Mouse (Mus musculus): Measurements from ENCODE around the gene Ebf4. TPM values are rescaled to one million over a fixed set of nuclear protein-coding genes. Genes with fewer than 3 reads are reported as not detected.

The Ebf4 gene
- polyA plus RNA-seq, 1 experiment from 2014 or later = 2.5 TPM

GRCm38 (mm10) chr2:130383205-130383604 lies 88.2 kb downstream of the Ebf4 start:
- DNase-seq (ENCODE audit: low spot score) (no peak), ATAC-seq (replicated peaks; ENCODE audit: low FRiP score) (no peak)
- Histone ChIP-seq H3K4me1 (replicated peaks; ENCODE audit: control insufficient read depth, insufficient read depth, low read length) (no peaks in the 10 kb centered on the region), H3K9ac (ENCODE audit: low read length) (no peak overlapping the region), H3K4me2 (ENCODE audit: low read depth, low read length, severe bottlenecking) (no peak overlapping the region), H3K4me3 (ENCODE audit: low read depth, low read length) (no peak overlapping the region), H3K27ac (ENCODE audit: low read depth, low read length) (no peak overlapping the region), H3K27me3 (ENCODE audit: control insufficient read depth, insufficient read depth, low read length) (no peaks in the 10 kb centered on the region), H3K36me3 (ENCODE audit: control insufficient read depth, insufficient read depth, low read length) (no peaks in the 10 kb centered on the region), H3K9me3 (ENCODE audit: control insufficient read depth, low read length) (no peaks in the 10 kb centered on the region)
- 38% methylated on average over 3 of the region's 3 CpGs for WGBS

- ATAC-seq (replicated peaks; ENCODE audit: low FRiP score) = no peak
Measured at GRCm38 (mm10) chr2:130383895-130384294, 88.9 kb downstream of the Ebf4 start.

GRCm38 (mm10) chr2:130386212-130386611 lies 91.2 kb downstream of the Ebf4 start:
- no peak overlapping the region for H3K9ac ChIP-seq (ENCODE audit: low read length)
- no peaks in the 10 kb centered on the region for H3K4me1 ChIP-seq (replicated peaks; ENCODE audit: control insufficient read depth, insufficient read depth, low read length)
- H3K36me3 ChIP-seq (ENCODE audit: control insufficient read depth, insufficient read depth, low read length) = no peaks in the 10 kb centered on the region
- H3K4me3 ChIP-seq (ENCODE audit: low read depth, low read length) = no peak overlapping the region
- H3K27me3 ChIP-seq (ENCODE audit: control insufficient read depth, insufficient read depth, low read length) = no peaks in the 10 kb centered on the region
- no peaks in the 10 kb centered on the region for H3K9me3 ChIP-seq (ENCODE audit: control insufficient read depth, low read length)
- 87% methylated on average over 1 of the region's 1 CpGs for WGBS
- H3K27ac ChIP-seq (ENCODE audit: low read depth, low read length) = no peak overlapping the region
- H3K4me2 ChIP-seq (ENCODE audit: low read depth, low read length, severe bottlenecking) = no peak overlapping the region
- ATAC-seq (replicated peaks; ENCODE audit: low FRiP score) (no peak), DNase-seq (ENCODE audit: low spot score) (no peak)

More at GRCm38 (mm10) chr2:130383895-130384294, 88.9 kb downstream of the Ebf4 start:
- Histone ChIP-seq H3K27ac (ENCODE audit: low read depth, low read length) (no peak overlapping the region), H3K9me3 (ENCODE audit: control insufficient read depth, low read length) (no peaks in the 10 kb centered on the region), H3K4me2 (ENCODE audit: low read depth, low read length, severe bottlenecking) (no peak overlapping the region), H3K9ac (ENCODE audit: low read length) (no peak overlapping the region), H3K36me3 (ENCODE audit: control insufficient read depth, insufficient read depth, low read length) (no peaks in the 10 kb centered on the region), H3K4me1 (replicated peaks; ENCODE audit: control insufficient read depth, insufficient read depth, low read length) (no peaks in the 10 kb centered on the region), H3K27me3 (ENCODE audit: control insufficient read depth, insufficient read depth, low read length) (no peaks in the 10 kb centered on the region), H3K4me3 (ENCODE audit: low read depth, low read length) (no peak overlapping the region)
- WGBS = 79% methylated on average over 6 of the region's 6 CpGs
- DNase-seq (ENCODE audit: low spot score) = no peak

- no peak for DNase-seq (ENCODE audit: low spot score)
- H3K4me3 ChIP-seq (ENCODE audit: low read depth, low read length) = no peak overlapping the region
- no peaks in the 10 kb centered on the region for H3K9me3 ChIP-seq (ENCODE audit: control insufficient read depth, low read length)
- H3K4me1 ChIP-seq (replicated peaks; ENCODE audit: control insufficient read depth, insufficient read depth, low read length) = no peaks in the 10 kb centered on the region
- no peak overlapping the region for H3K27ac ChIP-seq (ENCODE audit: low read depth, low read length)
- no peaks in the 10 kb centered on the region for H3K27me3 ChIP-seq (ENCODE audit: control insufficient read depth, insufficient read depth, low read length)
- no peak for ATAC-seq (replicated peaks; ENCODE audit: low FRiP score)
- no peak overlapping the region for H3K4me2 ChIP-seq (ENCODE audit: low read depth, low read length, severe bottlenecking)
- WGBS = 79% methylated on average over 2 of the region's 2 CpGs
- no peak overlapping the region for H3K9ac ChIP-seq (ENCODE audit: low read length)
- no peaks in the 10 kb centered on the region; the same call in 1 of the 2 replicates for H3K36me3 ChIP-seq (ENCODE audit: control insufficient read depth, insufficient read depth, low read length)
Measured at GRCm38 (mm10) chr2:130388796-130389195, 93.8 kb downstream of the Ebf4 start.

- 87% methylated on average over 11 of the region's 11 CpGs for WGBS
- no peaks in the 10 kb centered on the region for H3K9me3 ChIP-seq (ENCODE audit: control insufficient read depth, low read length)
Measured at GRCm38 (mm10) chr2:130390993-130391625, 96.1 kb downstream of the Ebf4 start.

GRCm38 (mm10) chr2:130392836-130393235 lies 97.9 kb downstream of the Ebf4 start:
- DNase-seq (ENCODE audit: low spot score) = no peak
- H3K4me1 ChIP-seq (replicated peaks; ENCODE audit: control insufficient read depth, insufficient read depth, low read length) = peaks cover 8% of the 10 kb centered on the region
- no peaks in the 10 kb centered on the region for H3K9me3 ChIP-seq (ENCODE audit: control insufficient read depth, low read length)
- H3K27me3 ChIP-seq (ENCODE audit: control insufficient read depth, insufficient read depth, low read length) = no peaks in the 10 kb centered on the region
- ATAC-seq (replicated peaks; ENCODE audit: low FRiP score) = no peak
- no peak overlapping the region for H3K9ac ChIP-seq (ENCODE audit: low read length)
- WGBS = 94% methylated on average over 3 of the region's 3 CpGs
- H3K36me3 ChIP-seq (ENCODE audit: control insufficient read depth, insufficient read depth, low read length) = no peaks in the 10 kb centered on the region; the same call in 1 of the 2 replicates
- no peak overlapping the region for H3K27ac ChIP-seq (ENCODE audit: low read depth, low read length)
- H3K4me3 ChIP-seq (ENCODE audit: low read depth, low read length) = no peak overlapping the region
- H3K4me2 ChIP-seq (ENCODE audit: low read depth, low read length, severe bottlenecking) = no peak overlapping the region

More at GRCm38 (mm10) chr2:130390993-130391625, 96.1 kb downstream of the Ebf4 start:
- Histone ChIP-seq H3K27ac (ENCODE audit: low read depth, low read length) (no peak overlapping the region), H3K4me2 (ENCODE audit: low read depth, low read length, severe bottlenecking) (no peak overlapping the region), H3K4me3 (ENCODE audit: low read depth, low read length) (no peak overlapping the region), H3K36me3 (ENCODE audit: control insufficient read depth, insufficient read depth, low read length) (no peaks in the 10 kb centered on the region; the same call in 1 of the 2 replicates), H3K4me1 (replicated peaks; ENCODE audit: control insufficient read depth, insufficient read depth, low read length) (no peaks in the 10 kb centered on the region), H3K9ac (ENCODE audit: low read length) (no peak overlapping the region), H3K27me3 (ENCODE audit: control insufficient read depth, insufficient read depth, low read length) (no peaks in the 10 kb centered on the region)
- ATAC-seq (replicated peaks; ENCODE audit: low FRiP score) (no peak), DNase-seq (ENCODE audit: low spot score) (no peak)

GRCm38 (mm10) chr2:130395696-130396095 lies 100.7 kb downstream of the Ebf4 start:
- H3K9ac ChIP-seq (ENCODE audit: low read length) = no peak overlapping the region
- no peak for DNase-seq (ENCODE audit: low spot score)
- H3K36me3 ChIP-seq (ENCODE audit: control insufficient read depth, insufficient read depth, low read length) = no peaks in the 10 kb centered on the region; the same call in 1 of the 2 replicates
- no peak for ATAC-seq (replicated peaks; ENCODE audit: low FRiP score)
- H3K27me3 ChIP-seq (ENCODE audit: control insufficient read depth, insufficient read depth, low read length) = no peaks in the 10 kb centered on the region
- H3K9me3 ChIP-seq (ENCODE audit: control insufficient read depth, low read length) = no peaks in the 10 kb centered on the region
- H3K4me3 ChIP-seq (ENCODE audit: low read depth, low read length) = no peak overlapping the region
- WGBS = 93% methylated on average over 11 of the region's 11 CpGs
- no peak overlapping the region for H3K4me2 ChIP-seq (ENCODE audit: low read depth, low read length, severe bottlenecking)
- peaks cover 8% of the 10 kb centered on the region for H3K4me1 ChIP-seq (replicated peaks; ENCODE audit: control insufficient read depth, insufficient read depth, low read length)
- H3K27ac ChIP-seq (ENCODE audit: low read depth, low read length) = no peak overlapping the region

GRCm38 (mm10) chr2:130397186-130397985 lies 102.4 kb downstream of the Ebf4 start, which contains the start of gene Cpxm1:
Cpxm1 (minus strand) TSS chr2:130397574.
- Histone ChIP-seq H3K36me3 (ENCODE audit: control insufficient read depth, insufficient read depth, low read length) (no peaks in the 10 kb centered on the region; the same call in 1 of the 2 replicates), H3K27me3 (ENCODE audit: control insufficient read depth, insufficient read depth, low read length) (no peaks in the 10 kb centered on the region), H3K9ac (ENCODE audit: low read length) (peak within 1 kb of the TSS; percentile 75), H3K4me1 (replicated peaks; ENCODE audit: control insufficient read depth, insufficient read depth, low read length) (peaks cover 8% of the 10 kb centered on the region), H3K4me2 (ENCODE audit: low read depth, low read length, severe bottlenecking) (peak within 1 kb of the TSS; percentile 93), H3K27ac (ENCODE audit: low read depth, low read length) (no peak within 1 kb of the TSS), H3K4me3 (ENCODE audit: low read depth, low read length) (peak within 1 kb of the TSS; percentile 52), H3K9me3 (ENCODE audit: control insufficient read depth, low read length) (no peaks in the 10 kb centered on the region)
- DNase-seq (ENCODE audit: low spot score) (peak; percentile 83), ATAC-seq (replicated peaks; ENCODE audit: low FRiP score) (peak; percentile 89)
- WGBS = under 1% methylated on average over 49 of the region's 53 CpGs

All from forebrain, embryonic 11.5 days (tissue).